Mouse (Mus musculus): ENCODE results near the gene Qpct. TPM values are rescaled to one million over a fixed set of nuclear protein-coding genes. Genes with fewer than 3 reads are reported as not detected.
"Not testable (repeated sequence)": the region's sequence is repeated elsewhere in the genome, so short reads cannot be mapped to it uniquely, and the experiment has no call there.

Qpct gene
- polyA plus RNA-seq, 1 experiment from 2014 or later = 7.6 TPM

DNA sequence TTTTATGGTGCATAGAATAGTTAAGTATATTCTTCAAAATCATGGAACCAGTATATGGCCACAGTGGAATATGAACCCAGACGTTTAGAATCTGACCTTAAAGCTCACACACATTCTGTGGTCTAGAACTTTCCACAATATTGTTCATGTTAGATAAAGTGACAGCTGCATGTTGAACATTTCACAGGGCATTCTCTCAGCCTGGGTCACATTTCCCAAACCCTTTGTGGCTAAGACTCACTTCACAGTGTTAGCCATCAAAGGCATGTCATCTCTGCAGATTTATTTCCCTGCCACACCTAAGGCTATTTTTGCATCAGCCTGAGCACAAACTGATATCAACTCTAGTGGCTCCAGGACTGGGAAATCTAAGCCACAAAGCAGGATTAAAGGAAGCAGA, 40.0 kb downstream of the Qpct start:
- Histone ChIP-seq H3K9me3 (ENCODE audit: control insufficient read depth, low read length) (no peaks in the 10 kb centered on the region), H3K36me3 (ENCODE audit: control insufficient read depth, insufficient read depth, low read length) (no peaks in the 10 kb centered on the region), H3K4me1 (replicated peaks; ENCODE audit: control insufficient read depth, insufficient read depth, low read length) (no peaks in the 10 kb centered on the region), H3K4me3 (ENCODE audit: low read depth, low read length) (no peak overlapping the region), H3K4me2 (ENCODE audit: low read depth, low read length, severe bottlenecking) (no peak overlapping the region), H3K9ac (ENCODE audit: low read length) (no peak overlapping the region), H3K27me3 (ENCODE audit: control insufficient read depth, insufficient read depth, low read length) (no peaks in the 10 kb centered on the region), H3K27ac (ENCODE audit: low read depth, low read length) (no peak overlapping the region)
- WGBS = 71% methylated on average over 1 of the region's 1 CpGs
- DNase-seq (ENCODE audit: low spot score) = no peak
- ATAC-seq (replicated peaks; ENCODE audit: low FRiP score) = no peak

DNA sequence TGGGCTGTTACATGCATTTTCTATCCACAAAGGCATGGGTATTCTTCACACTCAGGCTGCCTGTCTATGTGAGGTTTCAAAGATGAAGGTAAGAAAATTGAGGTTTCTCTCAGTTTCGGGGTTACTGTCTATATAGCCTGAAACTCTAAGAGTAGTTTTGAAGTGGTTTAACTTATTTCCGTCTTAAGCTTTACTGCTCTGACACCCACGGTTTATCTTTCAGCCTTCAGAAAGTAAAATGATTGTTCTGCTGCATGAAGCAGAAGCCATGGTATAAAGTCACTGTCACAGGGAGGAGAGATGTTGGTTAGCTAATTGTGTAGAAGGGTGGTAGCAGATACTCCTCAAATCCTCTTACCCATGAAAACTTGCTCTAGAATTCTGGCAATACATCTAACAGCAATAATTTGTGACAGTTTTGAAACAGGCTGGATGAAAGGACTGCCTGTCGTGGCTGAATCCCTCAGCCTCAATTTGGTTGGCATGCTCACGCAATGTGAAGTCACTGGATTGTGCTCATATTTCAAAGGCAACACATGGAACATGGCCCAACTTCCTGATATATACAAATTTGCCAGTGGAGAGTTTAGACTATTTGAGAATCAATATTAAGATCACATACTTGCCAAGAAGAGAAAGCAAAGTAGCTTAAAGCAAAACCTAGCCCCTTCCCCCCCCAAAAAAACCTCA, 41.7 kb downstream of the Qpct start:
- H3K9me3 ChIP-seq (ENCODE audit: control insufficient read depth, low read length) = no peaks in the 10 kb centered on the region
- H3K4me2 ChIP-seq (ENCODE audit: low read depth, low read length, severe bottlenecking) = no peak overlapping the region
- H3K27me3 ChIP-seq (ENCODE audit: control insufficient read depth, insufficient read depth, low read length) = no peaks in the 10 kb centered on the region
- H3K27ac ChIP-seq (ENCODE audit: low read depth, low read length) = no peak overlapping the region
- no peak overlapping the region for H3K9ac ChIP-seq (ENCODE audit: low read length)
- DNase-seq (ENCODE audit: low spot score) (no peak), ATAC-seq (replicated peaks; ENCODE audit: low FRiP score) (no peak)
- H3K4me1 ChIP-seq (replicated peaks; ENCODE audit: control insufficient read depth, insufficient read depth, low read length) = no peaks in the 10 kb centered on the region
- H3K4me3 ChIP-seq (ENCODE audit: low read depth, low read length) = no peak overlapping the region
- WGBS = 85% methylated on average over 5 of the region's 5 CpGs
- H3K36me3 ChIP-seq (ENCODE audit: control insufficient read depth, insufficient read depth, low read length) = no peaks in the 10 kb centered on the region

DNA sequence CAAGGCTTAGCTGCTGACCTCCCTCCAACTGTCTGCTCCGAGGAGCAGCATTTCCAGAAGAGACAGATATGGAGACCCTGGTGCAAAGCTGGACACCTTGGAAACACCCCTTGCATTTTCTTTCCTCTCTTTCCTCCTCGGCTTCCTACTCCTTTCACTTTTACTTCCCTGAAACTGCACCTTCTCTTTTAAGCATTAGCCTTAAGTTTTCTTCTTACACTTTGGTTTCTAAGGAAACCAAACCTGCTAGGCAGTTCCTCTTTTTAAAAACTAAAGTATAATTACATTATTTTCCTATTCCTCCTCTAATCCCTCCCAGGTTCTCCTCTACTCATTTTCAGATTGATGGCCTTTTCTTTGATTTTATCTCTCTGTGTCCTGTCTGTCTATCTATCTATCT, 43.9 kb downstream of the Qpct start:
- Histone ChIP-seq H3K27ac (ENCODE audit: low read depth, low read length) (no peak overlapping the region), H3K4me1 (replicated peaks; ENCODE audit: control insufficient read depth, insufficient read depth, low read length) (no peaks in the 10 kb centered on the region), H3K9ac (ENCODE audit: low read length) (no peak overlapping the region), H3K27me3 (ENCODE audit: control insufficient read depth, insufficient read depth, low read length) (no peaks in the 10 kb centered on the region), H3K4me2 (ENCODE audit: low read depth, low read length, severe bottlenecking) (no peak overlapping the region), H3K9me3 (ENCODE audit: control insufficient read depth, low read length) (no peaks in the 10 kb centered on the region), H3K36me3 (ENCODE audit: control insufficient read depth, insufficient read depth, low read length) (no peaks in the 10 kb centered on the region), H3K4me3 (ENCODE audit: low read depth, low read length) (no peak overlapping the region)
- WGBS = 88% methylated on average over 2 of the region's 2 CpGs
- ATAC-seq (replicated peaks; ENCODE audit: low FRiP score) (no peak), DNase-seq (ENCODE audit: low spot score) (no peak)

DNA sequence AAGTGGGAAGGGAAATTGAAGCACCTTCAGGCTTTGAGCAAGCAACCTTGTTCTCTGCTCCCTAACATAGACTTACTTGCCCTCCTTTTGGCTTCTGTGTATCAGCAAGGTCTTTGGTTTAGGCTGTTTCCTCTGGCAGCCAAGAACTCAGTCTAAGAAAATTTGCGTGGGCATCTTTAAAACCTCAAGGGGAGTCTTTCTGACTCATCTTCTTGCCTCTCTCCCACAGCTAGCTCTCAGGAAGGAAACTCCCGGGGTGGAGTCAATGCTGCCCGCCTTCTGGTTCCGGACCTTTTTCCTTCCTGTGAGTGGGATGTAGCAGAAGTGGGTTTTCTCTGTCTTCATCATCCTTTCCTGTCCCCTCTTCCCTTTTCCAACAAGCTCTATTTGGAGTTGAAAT, 48.2 kb downstream of the Qpct start:
- Histone ChIP-seq H3K36me3 (ENCODE audit: control insufficient read depth, insufficient read depth, low read length) (no peaks in the 10 kb centered on the region), H3K9ac (ENCODE audit: low read length) (no peak overlapping the region), H3K4me1 (replicated peaks; ENCODE audit: control insufficient read depth, insufficient read depth, low read length) (no peaks in the 10 kb centered on the region), H3K9me3 (ENCODE audit: control insufficient read depth, low read length) (no peaks in the 10 kb centered on the region), H3K27ac (ENCODE audit: low read depth, low read length) (no peak overlapping the region), H3K4me3 (ENCODE audit: low read depth, low read length) (no peak overlapping the region), H3K27me3 (ENCODE audit: control insufficient read depth, insufficient read depth, low read length) (no peaks in the 10 kb centered on the region), H3K4me2 (ENCODE audit: low read depth, low read length, severe bottlenecking) (no peak overlapping the region)
- ATAC-seq (replicated peaks; ENCODE audit: low FRiP score) = no peak
- no peak for DNase-seq (ENCODE audit: low spot score)
- WGBS = 87% methylated on average over 4 of the region's 4 CpGs

DNA sequence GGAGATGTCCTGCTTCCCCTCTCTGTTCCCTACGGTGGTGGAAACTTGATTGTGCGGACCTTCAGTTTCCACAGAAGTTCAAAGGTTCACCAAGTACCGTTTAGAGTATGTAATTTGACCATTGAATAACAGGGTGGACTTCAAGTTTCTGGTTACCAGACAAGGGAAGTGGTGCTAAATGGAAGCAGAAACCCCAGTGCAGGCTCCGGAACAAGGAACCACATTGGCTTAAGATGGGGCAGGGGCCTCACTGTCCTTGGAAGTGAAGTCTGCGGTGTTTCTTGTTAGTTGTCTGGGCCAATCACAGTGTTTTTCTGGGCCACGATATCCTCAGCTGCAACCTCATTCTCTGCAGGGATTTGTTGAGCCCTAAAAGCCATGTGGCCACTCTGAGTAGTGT, 56.5 kb downstream of the Qpct start:
- no peak overlapping the region for H3K9ac ChIP-seq (ENCODE audit: low read length)
- no peaks in the 10 kb centered on the region for H3K36me3 ChIP-seq (ENCODE audit: control insufficient read depth, insufficient read depth, low read length)
- H3K4me2 ChIP-seq (ENCODE audit: low read depth, low read length, severe bottlenecking) = no peak overlapping the region
- no peak for DNase-seq (ENCODE audit: low spot score)
- 72% methylated on average over 6 of the region's 6 CpGs for WGBS
- no peaks in the 10 kb centered on the region for H3K27me3 ChIP-seq (ENCODE audit: control insufficient read depth, insufficient read depth, low read length)
- no peak for ATAC-seq (replicated peaks; ENCODE audit: low FRiP score)
- no peak overlapping the region for H3K27ac ChIP-seq (ENCODE audit: low read depth, low read length)
- H3K9me3 ChIP-seq (ENCODE audit: control insufficient read depth, low read length) = no peaks in the 10 kb centered on the region
- H3K4me1 ChIP-seq (replicated peaks; ENCODE audit: control insufficient read depth, insufficient read depth, low read length) = no peaks in the 10 kb centered on the region
- no peak overlapping the region for H3K4me3 ChIP-seq (ENCODE audit: low read depth, low read length)

DNA sequence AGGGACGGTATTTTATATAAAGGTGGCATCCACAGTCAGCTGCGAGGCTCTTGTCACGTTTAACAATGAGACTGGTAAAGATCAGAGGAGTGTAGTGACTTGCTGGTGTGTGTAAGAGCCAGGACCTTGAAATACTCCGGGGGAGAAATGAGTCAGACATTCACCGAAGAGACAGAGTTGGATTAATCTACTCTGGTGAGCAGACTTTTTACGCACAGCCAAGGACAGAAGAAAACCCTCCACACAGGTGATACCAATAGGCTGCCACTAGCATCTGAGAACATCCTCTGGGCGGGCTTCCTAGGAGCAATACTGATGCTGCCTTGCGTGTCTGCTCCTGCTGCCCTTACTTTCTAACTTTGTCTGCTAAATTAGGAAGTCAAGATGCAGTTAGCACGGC, 57.9 kb downstream of the Qpct start:
- Histone ChIP-seq H3K36me3 (ENCODE audit: control insufficient read depth, insufficient read depth, low read length) (no peaks in the 10 kb centered on the region), H3K4me3 (ENCODE audit: low read depth, low read length) (no peak overlapping the region), H3K4me1 (replicated peaks; ENCODE audit: control insufficient read depth, insufficient read depth, low read length) (no peaks in the 10 kb centered on the region), H3K9me3 (ENCODE audit: control insufficient read depth, low read length) (no peaks in the 10 kb centered on the region), H3K9ac (ENCODE audit: low read length) (no peak overlapping the region), H3K4me2 (ENCODE audit: low read depth, low read length, severe bottlenecking) (no peak overlapping the region), H3K27ac (ENCODE audit: low read depth, low read length) (no peak overlapping the region), H3K27me3 (ENCODE audit: control insufficient read depth, insufficient read depth, low read length) (no peaks in the 10 kb centered on the region)
- ATAC-seq (replicated peaks; ENCODE audit: low FRiP score) (no peak), DNase-seq (ENCODE audit: low spot score) (no peak)
- 83% methylated on average over 9 of the region's 9 CpGs for WGBS

DNA sequence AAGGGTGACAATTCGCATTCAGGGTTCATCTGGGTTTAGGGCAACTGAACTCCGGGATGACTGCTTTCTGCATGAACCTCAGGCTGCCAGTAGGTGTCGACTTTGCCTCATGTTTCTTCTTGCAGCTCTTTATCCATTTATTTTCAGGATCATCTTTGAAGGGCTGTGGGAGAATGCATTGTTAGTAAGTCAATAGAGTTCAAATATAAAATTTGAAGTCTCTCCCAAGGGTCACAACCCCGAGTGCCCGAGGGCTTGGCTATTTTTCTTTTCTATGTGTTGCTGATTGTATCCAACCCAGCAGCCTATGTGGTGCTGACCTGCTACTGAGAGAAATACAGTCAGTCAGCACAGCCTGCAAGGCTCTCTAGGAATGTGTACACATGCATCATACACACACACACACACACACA, 59.2 kb downstream of the Qpct start:
- Histone ChIP-seq H3K4me3 (ENCODE audit: low read depth, low read length) (no peak overlapping the region), H3K27ac (ENCODE audit: low read depth, low read length) (no peak overlapping the region), H3K4me2 (ENCODE audit: low read depth, low read length, severe bottlenecking) (no peak overlapping the region), H3K9me3 (ENCODE audit: control insufficient read depth, low read length) (no peaks in the 10 kb centered on the region), H3K36me3 (ENCODE audit: control insufficient read depth, insufficient read depth, low read length) (no peaks in the 10 kb centered on the region), H3K4me1 (replicated peaks; ENCODE audit: control insufficient read depth, insufficient read depth, low read length) (no peaks in the 10 kb centered on the region), H3K27me3 (ENCODE audit: control insufficient read depth, insufficient read depth, low read length) (no peaks in the 10 kb centered on the region), H3K9ac (ENCODE audit: low read length) (no peak overlapping the region)
- DNase-seq (ENCODE audit: low spot score) (no peak), ATAC-seq (replicated peaks; ENCODE audit: low FRiP score) (peak; percentile 53)
- 34% methylated on average over 5 of the region's 5 CpGs for WGBS

DNA sequence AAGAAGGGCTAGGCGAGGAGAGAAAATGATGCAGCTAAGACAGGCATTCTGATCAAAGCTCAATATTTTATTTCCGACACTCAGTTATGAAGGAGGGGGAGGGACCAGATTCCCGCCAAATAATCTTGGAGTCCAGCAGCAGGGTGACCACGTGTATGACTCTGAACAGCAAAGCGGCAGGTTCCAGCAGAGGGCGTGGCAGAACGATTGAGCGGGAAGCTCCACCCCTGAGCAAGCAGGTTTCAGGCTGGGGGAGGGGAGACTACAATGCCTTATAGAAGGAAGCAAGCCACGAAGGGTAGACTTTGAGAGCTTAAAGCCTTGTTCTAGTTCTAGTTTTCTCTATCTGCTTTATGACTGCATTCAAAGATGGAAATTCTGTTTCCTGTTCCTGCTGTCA, 63.5 kb downstream of the Qpct start:
- H3K27ac ChIP-seq (ENCODE audit: low read depth, low read length); H3K4me1 ChIP-seq (replicated peaks; ENCODE audit: control insufficient read depth, insufficient read depth, low read length); H3K4me3 ChIP-seq (ENCODE audit: low read depth, low read length); H3K9ac ChIP-seq (ENCODE audit: low read length); H3K4me2 ChIP-seq (ENCODE audit: low read depth, low read length, severe bottlenecking); H3K36me3 ChIP-seq (ENCODE audit: control insufficient read depth, insufficient read depth, low read length); H3K9me3 ChIP-seq (ENCODE audit: control insufficient read depth, low read length); H3K27me3 ChIP-seq (ENCODE audit: control insufficient read depth, insufficient read depth, low read length); ATAC-seq (replicated peaks; ENCODE audit: low FRiP score); DNase-seq (ENCODE audit: low spot score): not testable (repeated sequence)
- WGBS = 64% methylated on average over 9 of the region's 9 CpGs

DNA sequence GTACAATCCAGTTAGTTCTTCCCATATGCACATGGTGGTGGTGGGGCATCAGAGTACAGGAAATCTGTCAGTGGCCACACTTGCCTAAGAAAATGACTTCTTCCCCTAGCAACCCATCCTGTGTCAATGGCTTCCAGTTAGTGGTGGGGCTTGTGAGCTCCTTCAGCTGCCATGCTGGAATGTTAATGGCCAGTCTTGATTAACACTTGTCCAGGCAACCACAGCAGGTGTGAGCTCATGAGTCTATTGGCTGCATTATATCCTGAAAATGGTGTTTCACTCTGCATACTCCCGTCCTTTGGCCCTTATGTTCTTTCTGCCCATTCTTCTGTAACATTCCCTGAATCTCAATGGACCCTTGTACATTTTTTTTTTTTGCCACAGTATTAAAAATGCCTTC, 67.4 kb downstream of the Qpct start:
- Histone ChIP-seq H3K4me2 (ENCODE audit: low read depth, low read length, severe bottlenecking) (no peak overlapping the region), H3K9ac (ENCODE audit: low read length) (no peak overlapping the region), H3K9me3 (ENCODE audit: control insufficient read depth, low read length) (no peaks in the 10 kb centered on the region), H3K4me3 (ENCODE audit: low read depth, low read length) (no peak overlapping the region), H3K27me3 (ENCODE audit: control insufficient read depth, insufficient read depth, low read length) (no peaks in the 10 kb centered on the region), H3K27ac (ENCODE audit: low read depth, low read length) (no peak overlapping the region), H3K36me3 (ENCODE audit: control insufficient read depth, insufficient read depth, low read length) (no peaks in the 10 kb centered on the region), H3K4me1 (replicated peaks; ENCODE audit: control insufficient read depth, insufficient read depth, low read length) (no peaks in the 10 kb centered on the region)
- ATAC-seq (replicated peaks; ENCODE audit: low FRiP score) = no peak
- no peak for DNase-seq (ENCODE audit: low spot score)
- whole genome bisulfite sequencing = 68% methylated on average over 1 of the region's 1 CpGs
